Mouse (Mus musculus): ENCODE data around the gene Saxo1.

DNA sequence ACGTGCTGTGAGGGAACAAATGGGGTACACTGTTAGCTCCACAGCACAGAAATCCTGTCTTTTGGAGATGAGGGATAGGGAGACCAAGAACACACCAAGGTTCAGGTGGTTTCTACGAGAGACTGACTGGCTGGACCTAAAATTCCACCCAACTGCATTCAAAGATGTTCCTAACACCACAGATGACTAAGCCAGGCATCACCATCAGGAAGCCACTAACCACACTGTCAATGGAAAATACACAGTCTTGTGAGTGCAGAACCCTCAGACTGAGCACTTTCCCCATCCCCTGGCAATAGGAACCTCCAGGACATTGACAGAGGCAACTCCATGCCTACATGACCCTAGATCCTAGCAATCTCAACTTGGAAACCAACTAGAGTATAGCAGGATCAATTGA, 71.2 kb downstream of the Saxo1 start:
- TF ChIP-seq CTCF (IDR thresholded peaks at IDR 0.05; ENCODE audit: low read depth, low read length) (no peak), GATA1 (IDR thresholded peaks at IDR 0.05; ENCODE audit: borderline replicate concordance, low read length) (no peak), GATA2 (IDR thresholded peaks at IDR 0.05; ENCODE audit: borderline replicate concordance, low read depth, low read length) (no peak)

Measured in G1E (cell line).